Mouse (Mus musculus) limb, embryonic 11.5 days (tissue): ENCODE measurements around the gene Spaca6. TPM values are rescaled to one million over a fixed set of nuclear protein-coding genes. Genes with fewer than 3 reads are reported as not detected.
A peak's percentile ranks its signal among the peaks of the same experiment; 100 is the strongest.

Experiments used
- microRNA counts: library from miRNA; unstranded; fragments of <30 nt; microRNA quantifications from one replicate; lab custom pipeline; 2016
- microRNA-seq: library from miRNA; unstranded; fragments of <30 nt; microRNA quantifications from one replicate; pipeline ENCODE4, GENCODE M21; 2016
- polyA plus RNA-seq: library from polyadenylated mRNA; unstranded; fragments of >200 nt; fragmentation: Nextera tagmentation; extraction: Ambion mirVana; gene quantifications from 2 replicates; pipeline ENCODE4 v1.2.1, GENCODE M21; 2014

The Spaca6 gene
- polyA plus RNA-seq, 1 experiment from 2014 or later = 35.5 TPM

MicroRNAs encoded within 50 kb of the gene (microRNA counts, 519-probe panel; counts per million panel counts)
- microRNA mmu-let-7e (lab: Ali Mortazavi, UCI) (6,084 counts per million, percentile 94 among the panel's probes with 10 or more counts), microRNA mmu-miR-125a-3p (lab: Ali Mortazavi, UCI) (4,347 counts per million, percentile 67 among the panel's probes with 10 or more counts), microRNA mmu-miR-125a-5p (lab: Ali Mortazavi, UCI) (6,727 counts per million, percentile 97 among the panel's probes with 10 or more counts), microRNA mmu-miR-99b (lab: Ali Mortazavi, UCI) (5,912 counts per million, percentile 94 among the panel's probes with 10 or more counts)

Small RNA genes within 50 kb of the gene (microRNA-seq; reads per million reads assigned to microRNA genes)
- gene Gm25927 (not detected), gene Mir125a (6,676 reads per million, percentile 92 among the genes with 10 or more reads in this experiment), gene Mir99b (30,385 reads per million, percentile 98 among the genes with 10 or more reads in this experiment), gene Mirlet7e (not detected)

Other genes starting within 250 kb of the Spaca6 start
- 8.6 and 9.4 TPM in 2 replicates for gene Lnpep, start 202.1 kb upstream of the Spaca6 start, polyA plus RNA-seq
- not detected in 2 replicates for gene Vmn2r90, start 123.4 kb upstream of the Spaca6 start, polyA plus RNA-seq
- 1.5 and 2.0 TPM in 2 replicates for gene Has1, start 28.0 kb downstream of the Spaca6 start, polyA plus RNA-seq
- not detected in 2 replicates for gene Fpr1, start 56.8 kb downstream of the Spaca6 start, polyA plus RNA-seq
- gene Fpr2, start 60.7 kb downstream of the Spaca6 start, polyA plus RNA-seq = not detected in 2 replicates
- gene Fpr3, start 60.7 kb downstream of the Spaca6 start, polyA plus RNA-seq = not detected in 2 replicates
- gene Fpr-rs4, start 194.6 kb downstream of the Spaca6 start, polyA plus RNA-seq = not detected in 2 replicates
- gene Vmn2r124, start 222.3 kb downstream of the Spaca6 start, polyA plus RNA-seq = not detected in 2 replicates